Mouse (Mus musculus): ENCODE data around the gene Snrnp40.

The Snrnp40 gene

DNA sequence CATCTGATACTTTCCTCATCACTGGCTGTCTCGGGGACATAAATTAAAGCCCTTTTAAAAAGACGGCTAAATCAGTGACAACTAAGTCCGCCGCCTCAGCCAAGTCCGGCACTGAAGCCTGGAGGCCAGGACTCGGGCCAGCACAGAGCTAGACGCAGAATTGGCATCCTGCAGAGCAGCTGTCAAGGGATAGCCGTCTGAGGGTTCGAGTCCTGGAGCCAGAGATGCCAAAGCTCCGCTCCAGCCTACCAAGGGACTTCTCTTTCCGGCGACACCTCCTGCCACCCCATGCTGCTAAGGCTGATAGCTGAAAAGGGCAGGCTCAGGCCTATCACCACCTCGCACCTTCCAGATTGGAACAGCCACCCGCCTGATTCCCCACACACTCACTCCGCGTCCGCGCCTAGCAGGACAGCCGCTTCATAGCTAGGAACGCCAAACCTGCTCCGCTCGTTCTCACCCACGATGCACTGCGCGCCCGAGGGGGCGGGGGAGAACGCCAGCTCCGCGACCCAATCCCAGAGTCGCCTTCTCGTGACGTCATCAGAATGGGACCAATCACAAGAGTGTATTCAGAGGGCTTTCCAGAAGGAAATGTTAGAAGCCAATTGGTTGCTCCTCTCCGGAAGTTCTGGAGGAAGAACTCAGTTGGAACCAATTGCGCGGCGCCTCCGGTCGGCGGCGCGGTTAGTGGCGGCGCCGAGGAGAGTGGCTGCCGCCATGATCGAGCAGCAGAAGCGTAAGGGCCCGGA, at the start of gene Snrnp40, which contains the start of gene Zcchc17:
Gene Snrnp40 (plus strand): TSS at position 647 of the 752 bp plus-strand sequence.
Gene Zcchc17 (minus strand): TSS at position 458 of the 752 bp plus-strand sequence.
- peak; percentile 99 for DNase-seq (ENCODE audit: low spot score in 2 of 2)

DNA sequence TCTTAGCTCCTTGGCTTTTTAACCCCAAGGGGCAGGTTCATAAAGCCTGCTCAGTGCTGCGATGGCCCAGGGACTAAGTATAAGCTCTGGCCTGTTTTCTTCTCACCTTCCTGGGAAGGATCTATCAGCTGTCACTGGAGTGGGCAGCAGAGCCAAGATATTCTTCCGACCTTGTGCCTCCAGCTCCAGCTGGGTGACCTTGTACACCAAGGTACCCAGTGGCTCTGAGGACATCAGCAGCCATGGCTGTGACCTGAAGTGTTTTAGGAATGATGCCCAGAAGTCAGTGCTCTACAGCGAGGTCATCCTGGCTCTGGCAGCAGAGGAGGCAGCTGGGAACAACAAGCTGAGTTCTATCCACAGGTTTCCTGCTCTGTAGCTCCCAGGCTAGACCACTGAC, 47.4 kb upstream of the Snrnp40 start:
- DNase-seq (ENCODE audit: low spot score in 2 of 2): no peak

DNA sequence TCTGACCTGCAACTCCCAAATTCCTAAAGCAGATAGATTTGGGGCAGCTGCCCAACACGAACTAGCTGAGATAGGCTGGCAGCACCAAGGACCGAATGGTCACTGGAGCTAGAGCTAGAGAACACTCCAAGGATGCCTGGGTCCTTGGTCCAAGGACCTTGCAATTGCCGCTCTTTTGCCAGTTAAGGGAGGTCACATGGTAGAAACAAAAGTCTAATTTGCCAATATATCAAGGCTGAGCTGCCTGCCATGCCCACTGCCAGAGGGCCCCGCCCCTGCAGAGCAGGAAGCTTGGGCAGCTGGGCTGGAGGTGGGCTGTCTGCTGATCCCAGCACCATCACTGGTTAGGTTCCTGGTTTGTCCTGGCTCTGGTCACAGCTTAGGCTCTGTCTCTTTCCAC, 46.4 kb upstream of the Snrnp40 start:
- DNase-seq (ENCODE audit: low spot score in 2 of 2): no peak

DNA sequence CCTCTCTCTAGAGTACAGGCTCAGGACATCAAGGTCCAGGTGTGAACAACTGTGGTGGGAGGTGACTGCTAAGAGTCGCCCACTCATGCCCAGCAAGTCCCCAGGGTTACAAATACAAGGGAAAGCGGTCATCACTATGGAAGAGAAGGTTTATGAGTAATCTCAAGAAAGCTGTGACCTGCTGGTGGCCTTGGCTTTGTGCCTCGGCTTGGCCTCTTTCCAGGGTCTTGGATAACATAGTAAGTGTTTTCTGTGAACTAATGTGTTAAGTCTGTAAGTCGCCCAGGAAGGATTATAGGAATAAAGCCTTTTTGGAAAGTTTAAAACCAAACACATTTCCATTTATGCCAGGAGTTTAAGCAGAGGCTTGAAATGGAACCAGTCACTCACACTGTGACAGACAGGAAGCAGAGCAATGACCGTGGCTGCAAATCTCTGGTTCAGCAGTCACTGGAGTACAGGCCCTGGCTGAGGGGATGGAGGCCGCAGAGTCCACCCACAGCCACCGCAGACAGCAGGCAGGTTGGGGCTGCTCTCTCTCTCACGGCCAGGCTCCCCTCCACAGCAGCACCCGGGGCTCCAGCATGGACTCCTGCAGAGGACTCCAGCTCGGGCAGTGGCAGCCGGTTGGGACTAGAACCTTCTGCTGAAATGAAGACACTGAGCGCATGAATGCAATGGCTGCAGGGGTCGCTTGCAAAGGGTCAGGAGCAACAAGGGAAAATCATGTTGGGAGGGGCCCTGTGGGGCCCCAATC, 44.0 kb upstream of the Snrnp40 start:
- DNase-seq (ENCODE audit: low spot score in 2 of 2): no peak

DNA sequence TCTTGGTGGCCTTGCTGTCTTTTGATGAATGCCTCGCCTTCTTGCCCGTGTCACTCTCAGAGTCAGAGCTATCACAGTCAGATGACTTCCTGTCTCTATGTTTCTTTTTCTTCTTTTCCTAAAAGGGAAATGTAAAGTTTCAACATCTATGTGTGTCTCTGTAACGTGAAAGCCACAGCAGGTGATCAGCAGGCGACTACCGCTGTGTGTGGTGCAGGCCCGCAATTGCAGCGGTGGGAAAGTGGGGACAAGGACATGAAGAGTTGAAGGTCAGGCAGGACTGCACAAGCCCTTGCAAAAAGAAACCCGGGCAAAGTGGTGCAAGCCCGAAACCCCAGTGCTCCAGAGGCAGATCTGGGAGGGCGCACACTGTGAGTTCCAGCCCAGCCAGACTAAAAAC, 43.2 kb upstream of the Snrnp40 start:
- DNase-seq (ENCODE audit: low spot score in 2 of 2): no peak

DNA sequence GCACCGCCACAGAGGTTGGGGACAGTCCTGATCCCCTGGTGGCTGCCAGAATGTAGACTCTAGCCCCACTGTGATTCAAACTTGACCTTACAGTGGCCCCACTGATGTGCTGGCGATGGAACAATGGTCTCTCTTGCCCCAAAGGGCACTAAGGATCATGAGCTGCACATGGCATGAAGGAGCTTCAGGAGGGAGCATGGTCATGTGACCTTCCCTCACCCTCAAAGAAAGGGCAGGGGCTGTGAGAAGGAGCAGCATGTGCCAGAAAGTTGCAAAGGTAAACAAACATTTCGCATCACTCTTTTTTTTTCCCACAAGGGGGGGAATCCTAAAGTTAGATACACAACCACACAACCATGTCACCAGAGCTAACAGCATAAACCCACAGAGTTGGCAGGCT, 41.8 kb upstream of the Snrnp40 start:
- no peak for DNase-seq (ENCODE audit: low spot score in 2 of 2)

DNA sequence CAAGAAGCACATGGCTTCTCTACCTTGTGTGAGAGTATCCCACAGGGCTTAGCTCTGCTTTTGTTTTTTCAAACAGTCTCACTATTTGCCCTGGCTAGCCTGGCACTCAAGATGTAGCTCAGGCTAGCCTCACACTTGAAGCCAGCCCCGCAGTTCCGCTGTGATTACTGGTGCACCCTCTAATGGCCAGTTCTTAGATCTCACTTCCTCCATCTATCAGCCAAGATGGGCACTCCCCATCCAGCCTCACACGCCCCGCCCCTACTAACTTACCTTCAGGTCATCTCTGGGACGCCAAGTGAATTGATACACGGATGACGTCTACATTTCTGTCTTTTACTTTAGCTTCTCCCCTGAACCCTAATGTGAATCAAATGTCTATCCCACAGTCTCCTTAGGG, 40.4 kb upstream of the Snrnp40 start:
- no peak for DNase-seq (ENCODE audit: low spot score in 2 of 2)

DNA sequence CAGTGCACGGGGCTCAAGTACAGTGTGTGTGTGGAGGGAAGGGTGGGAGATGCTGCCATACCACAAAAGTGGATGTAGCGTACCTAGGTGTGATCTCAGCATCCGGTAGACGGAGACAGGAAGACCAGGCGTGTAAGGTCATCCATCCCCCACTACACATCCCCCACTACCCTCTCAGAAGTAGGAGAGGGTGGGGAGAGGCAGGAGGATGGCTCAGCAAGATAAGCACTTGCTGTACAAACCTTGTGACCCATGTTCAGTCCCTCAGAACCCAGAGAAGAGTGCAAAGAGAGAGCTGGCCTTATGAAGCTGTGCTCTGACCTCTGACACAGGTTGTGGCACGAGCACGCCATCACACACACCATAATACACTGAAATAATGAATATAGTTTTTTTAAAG, 38.3 kb upstream of the Snrnp40 start:
- no peak for DNase-seq (ENCODE audit: low spot score in 2 of 2)

DNA sequence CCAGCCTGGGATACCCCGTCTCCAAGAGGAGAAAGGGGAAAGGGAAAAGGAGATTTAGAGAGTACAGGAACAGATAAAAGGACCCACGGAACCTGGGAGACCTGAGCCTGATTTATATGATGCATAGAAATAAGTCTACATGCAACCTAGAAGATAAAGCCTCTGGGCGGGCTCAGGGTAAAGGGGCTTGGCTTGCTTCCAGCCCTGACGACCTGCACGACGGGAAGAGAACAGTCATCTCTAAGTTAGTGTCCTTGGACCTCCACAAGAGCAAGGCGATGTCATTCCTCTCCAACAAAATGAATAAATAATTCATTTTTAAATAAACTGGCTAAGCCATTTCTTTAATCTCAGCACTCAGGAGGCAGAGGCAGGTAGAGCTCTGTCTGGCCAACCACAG, 37.4 kb upstream of the Snrnp40 start:
- no peak for DNase-seq (ENCODE audit: low spot score in 2 of 2)

DNA sequence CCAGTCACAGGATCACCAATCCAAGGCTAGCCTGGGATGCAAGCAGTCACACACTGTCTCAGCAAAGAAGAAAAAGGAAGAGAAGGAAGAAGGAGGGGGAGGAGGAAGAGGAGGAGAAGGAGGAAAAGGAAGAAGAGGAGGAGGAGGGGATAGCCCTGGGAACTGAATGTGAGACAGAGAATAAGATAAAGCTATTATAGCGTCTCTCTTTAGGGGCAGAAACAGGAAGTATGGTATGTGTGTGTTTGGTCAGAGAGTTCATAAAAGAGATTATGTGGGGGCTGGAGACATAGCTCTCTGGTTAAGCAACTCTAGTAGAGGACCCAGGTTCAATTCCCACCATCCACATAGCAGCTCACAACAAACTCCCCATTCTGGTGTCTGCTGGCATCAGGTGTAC, 36.8 kb upstream of the Snrnp40 start:
- DNase-seq (ENCODE audit: low spot score in 2 of 2): no peak

DNA sequence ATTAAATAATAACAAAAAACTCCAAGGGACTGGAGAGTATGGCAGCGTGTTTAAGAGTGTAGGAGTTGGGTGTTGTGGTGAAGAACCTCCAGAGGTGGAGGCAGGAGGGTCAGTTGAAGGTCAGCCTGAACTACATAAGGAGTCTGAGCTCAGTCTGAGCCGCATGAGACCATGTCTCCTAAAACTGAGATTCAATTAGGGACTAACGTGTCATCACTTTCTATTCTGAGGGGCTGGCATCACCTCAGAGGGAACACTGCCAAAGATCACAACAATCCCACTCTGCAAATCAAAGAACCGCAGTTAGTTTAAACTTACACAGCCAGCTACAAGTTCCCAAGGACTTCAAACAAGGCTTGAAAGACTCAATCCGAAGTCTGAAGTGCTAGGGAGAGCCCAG, 36.3 kb upstream of the Snrnp40 start:
- DNase-seq (ENCODE audit: low spot score in 2 of 2): no peak

DNA sequence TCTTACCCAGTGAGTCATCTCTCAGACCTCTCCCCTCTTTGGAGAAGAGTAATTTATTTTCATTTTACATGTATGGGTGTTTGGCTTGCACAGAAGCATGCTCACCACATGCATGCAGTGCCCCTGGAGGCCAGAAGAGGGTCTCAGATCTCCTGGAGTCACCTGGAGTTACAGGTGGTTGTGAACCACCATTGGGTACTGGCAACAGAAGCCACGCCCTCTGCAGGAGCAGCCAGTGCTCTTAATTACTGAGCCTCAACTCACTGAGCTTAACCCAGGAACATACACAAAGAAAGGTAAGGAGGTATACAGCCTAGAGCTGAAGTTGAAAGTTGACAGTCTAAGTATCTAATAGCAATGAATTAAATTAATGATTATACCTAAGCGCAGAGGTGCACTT, 34.5 kb upstream of the Snrnp40 start:
- DNase-seq (ENCODE audit: low spot score in 2 of 2): no peak

DNA sequence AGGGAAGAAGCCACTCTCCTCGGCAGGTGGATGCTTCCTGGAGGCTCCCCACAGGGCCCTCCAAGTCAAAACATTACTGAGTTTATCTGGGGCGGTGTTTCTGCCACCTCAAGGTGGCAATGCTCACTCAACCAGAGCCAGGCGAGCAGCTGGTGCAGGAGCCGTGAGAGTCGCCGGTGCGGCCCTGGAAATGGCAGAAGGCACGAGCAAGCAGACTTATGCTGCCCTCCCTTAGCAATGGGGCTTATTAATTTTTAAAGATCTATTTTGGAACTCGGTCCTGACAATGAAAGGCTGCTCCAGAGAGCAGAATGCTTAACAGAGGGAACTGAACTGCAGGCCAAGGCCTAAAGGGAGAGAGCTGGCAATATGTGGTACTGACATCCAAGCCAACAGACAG, 32.6 kb upstream of the Snrnp40 start:
- DNase-seq (ENCODE audit: low spot score in 2 of 2): no peak

DNA sequence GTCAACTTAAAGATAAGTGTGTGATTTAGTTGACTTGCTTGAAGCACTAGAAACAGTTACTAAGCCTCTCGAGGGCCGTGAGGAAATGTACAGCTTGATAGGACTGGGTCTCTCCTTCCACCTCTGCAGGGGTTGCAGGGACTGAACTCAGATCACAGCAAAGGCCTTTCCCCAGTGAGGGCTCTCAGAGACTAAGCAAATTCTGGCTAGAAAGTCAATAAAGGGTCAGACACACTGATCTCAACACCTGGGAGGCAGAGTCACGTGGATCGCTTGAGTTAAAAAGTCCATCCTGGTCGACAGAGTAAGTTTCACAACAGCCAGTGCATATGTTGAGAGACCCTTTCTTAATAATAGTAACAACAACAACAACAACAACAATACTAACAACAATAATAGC, 24.1 kb upstream of the Snrnp40 start:
- no peak for DNase-seq (ENCODE audit: low spot score in 2 of 2)

DNA sequence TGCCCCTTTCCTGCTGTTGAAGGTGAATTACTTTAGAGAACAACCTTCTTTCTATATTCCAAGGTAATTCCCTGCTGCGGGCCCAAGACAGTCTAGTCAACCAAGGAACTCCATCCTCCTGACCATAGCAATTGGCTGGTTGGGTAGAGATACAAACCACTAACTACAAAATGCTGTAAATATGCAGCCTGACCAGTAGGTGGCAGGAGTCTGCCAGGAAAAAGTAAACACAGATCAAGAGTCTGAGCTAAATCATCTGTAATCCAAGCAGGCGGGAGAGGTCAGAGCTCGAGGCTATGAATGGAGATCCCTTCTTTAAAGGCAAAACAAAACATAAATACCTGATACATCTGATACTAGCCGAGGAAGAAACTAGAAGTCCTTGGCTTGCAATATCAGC, 18.2 kb upstream of the Snrnp40 start:
- DNase-seq (ENCODE audit: low spot score in 2 of 2): peak; percentile 28 to 59

DNA sequence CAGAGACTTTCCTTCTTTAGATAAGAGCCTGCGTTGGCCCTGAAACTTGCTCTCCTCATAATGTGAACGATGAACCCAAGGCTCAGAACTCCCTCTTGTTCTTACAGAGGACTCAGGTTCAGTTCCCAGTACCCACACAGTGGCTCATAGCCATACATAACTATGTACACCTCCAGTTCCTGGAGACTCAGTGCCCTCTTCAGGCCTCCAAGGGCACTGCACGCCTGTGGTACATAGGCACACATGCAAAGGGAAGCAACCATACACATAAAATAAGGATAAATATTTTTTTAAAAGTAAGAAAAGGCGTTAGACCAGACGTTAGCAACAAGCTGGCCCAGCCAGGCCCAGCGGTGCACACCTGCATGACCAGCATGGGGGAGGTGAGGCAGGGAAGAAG, 10.3 kb upstream of the Snrnp40 start:
- no peak for DNase-seq (ENCODE audit: low spot score in 2 of 2)

DNA sequence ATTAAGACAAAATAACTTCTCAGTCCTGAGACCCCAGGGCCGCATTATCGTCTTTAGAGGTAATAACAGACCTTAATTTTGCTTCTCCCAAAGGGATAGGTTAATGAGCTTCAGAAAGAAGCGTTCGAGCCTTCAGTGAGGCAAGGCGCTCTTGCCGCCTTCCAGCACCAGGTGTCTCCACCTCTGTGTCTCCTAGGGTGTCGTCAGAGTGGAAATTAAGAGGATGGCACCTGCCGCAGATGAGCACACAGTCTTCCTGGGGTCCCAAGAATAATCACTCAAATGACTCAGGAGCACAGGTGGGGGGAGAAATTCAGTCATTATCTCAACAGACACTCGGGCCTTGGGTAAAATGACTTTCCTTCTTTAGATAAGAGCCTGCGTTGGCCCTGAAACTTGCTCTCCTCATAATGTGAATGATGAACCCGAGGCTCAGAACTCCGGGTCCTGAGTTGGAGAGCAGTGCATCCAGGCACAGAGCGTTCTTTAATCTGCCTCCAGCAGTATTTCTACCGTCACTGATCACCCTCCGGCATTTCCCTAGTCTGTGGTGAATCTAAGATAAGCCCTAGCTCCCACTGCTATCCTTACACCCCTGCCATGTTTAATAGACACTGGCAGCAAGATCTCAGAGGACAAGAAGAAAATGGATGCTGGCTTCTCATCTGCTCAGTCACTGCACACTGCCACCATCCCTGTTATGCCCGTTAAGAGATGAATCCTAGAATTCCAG, 9.1 kb upstream of the Snrnp40 start:
- DNase-seq (ENCODE audit: low spot score in 2 of 2): no peak

DNA sequence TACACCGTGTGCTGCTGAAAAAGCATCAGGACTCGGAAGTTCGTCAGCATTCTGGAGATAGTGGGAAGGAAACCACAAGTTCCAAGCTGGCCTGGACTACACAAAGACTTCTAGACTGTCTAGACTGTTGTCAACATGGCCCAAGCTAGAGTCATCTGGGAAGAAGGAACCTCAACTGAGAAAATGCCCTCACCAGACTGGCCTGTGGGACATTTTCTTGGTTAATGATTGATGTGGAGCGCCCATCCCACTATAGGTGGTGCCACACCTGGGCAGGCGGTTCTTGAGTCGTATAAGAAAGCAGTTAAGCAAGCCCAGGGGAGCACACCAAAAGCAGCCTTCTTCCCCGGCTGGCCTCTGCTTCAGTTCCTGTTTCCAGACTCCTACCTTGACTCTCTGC, 7.3 kb upstream of the Snrnp40 start:
- no peak for DNase-seq (ENCODE audit: low spot score in 2 of 2)

DNA sequence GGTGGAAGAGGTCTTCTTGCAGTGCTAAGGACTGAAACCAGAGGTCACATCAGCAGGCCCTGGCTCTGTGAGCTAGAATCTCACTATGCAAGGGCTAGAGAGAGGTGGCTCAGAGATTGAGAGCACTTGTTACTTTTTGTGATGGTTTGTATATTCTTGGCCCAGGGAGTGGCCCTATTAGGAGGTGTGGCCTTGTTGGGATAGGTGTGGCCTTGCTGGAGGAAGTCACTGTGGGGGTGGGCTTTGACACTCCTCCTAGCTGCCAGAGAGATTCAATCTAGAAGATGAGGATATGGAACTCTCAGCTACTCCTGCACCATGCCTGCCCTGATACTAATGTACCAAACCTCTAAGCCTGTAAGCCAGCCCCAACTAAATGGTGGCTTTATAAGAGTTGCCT, 2.0 kb upstream of the Snrnp40 start:
- DNase-seq (ENCODE audit: low spot score in 2 of 2): no peak

DNA sequence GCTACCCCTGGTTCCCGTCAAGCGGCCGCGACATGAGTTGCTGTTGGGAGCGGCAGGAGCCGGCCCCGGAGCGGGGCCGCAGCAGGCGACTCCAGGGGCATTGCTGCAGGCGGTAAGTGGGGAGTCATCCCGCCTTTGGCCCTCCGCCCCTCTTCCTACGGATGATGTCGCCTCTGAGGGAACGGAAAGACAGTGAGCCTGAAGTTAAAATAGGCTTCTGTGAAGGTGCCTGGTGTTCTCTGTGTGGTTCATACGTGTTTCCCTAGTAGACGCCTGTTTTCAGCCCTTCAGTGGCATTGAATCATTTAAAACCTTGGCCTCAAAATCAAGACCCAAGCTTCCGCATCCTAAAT, 282 bp downstream of the Snrnp40 start:
- no peak for DNase-seq (ENCODE audit: low spot score in 2 of 2)

DNA sequence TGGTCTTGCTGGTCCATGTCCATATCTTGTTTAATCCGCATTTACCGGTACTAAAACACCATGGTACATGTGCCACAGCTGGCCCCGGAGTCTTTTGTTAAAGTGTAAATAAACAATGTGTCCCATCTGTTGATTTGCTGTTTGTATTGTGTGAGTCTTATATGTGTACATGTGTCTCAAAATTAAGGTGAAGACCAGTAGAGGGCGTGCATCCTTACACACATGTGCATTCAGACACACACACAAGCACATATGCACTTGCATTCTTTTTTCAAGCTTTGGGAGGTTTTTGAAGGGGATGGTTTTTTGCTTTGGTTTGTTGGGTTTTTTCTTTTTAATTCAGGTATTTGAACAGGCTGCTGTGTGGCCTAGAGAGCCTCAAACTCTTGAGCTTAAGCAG, 16.7 kb downstream of the Snrnp40 start:
- no peak for DNase-seq (ENCODE audit: low spot score in 2 of 2)

DNA sequence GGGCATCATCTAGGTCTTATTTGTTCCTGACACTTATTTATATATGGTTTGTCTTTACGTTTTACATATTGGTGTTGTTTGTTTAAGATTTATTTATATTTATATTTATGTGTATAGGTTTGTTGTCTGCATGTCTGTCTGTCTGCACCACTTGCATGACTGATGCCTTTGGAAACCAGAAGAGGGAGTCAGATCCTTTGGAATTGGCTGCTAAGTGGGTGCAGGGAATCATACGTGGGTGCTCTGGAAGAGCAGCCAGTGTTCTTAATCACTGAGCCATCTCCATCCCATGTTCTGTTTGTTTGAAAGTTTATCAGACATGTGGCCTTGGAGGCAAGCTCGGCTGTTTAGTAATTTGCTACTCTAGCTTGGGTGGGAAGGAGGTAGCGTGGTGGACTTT, 17.6 kb downstream of the Snrnp40 start:
- DNase-seq (ENCODE audit: low spot score in 2 of 2): no peak

DNA sequence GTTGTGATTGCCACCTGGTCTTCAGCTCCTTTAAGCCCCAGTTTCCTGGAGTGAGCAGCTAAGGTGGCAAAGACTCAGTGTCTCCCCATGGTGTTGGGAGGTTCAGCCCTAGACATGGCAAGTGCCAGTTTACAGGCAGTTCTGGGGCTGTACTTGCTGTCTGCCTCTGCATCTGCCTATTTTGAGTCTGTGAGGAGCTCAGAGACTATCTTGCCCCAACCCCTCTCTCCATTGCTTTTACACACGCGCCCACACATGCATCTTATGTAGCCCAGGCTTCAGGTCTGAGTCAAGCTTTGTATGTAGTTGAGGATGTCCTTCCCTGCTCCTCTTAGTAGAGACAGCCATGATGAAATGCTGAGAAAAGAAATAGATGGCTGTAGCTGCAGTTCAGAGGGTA, 19.2 kb downstream of the Snrnp40 start:
- no peak for DNase-seq (ENCODE audit: low spot score in 2 of 2)
